Mouse (Mus musculus) bone marrow, adult 2 months (tissue): ENCODE results near the gene Cib3.

Source experiments
- CTCF ChIP-seq: fragments of 200-500 bp; IDR thresholded peaks from 2 replicates; pipeline ENCODE4 v1.5.1; 2011; ENCODE audit warnings: low read length, control low read depth; ENCODE audit not compliant: control insufficient read depth, insufficient read depth
- POLR2A ChIP-seq: fragments of 200-500 bp; IDR thresholded peaks from 2 replicates; pipeline ENCODE4 v1.6.1; 2011; ENCODE audit warnings: low read depth, mild to moderate bottlenecking, control low read depth, low read length, borderline replicate concordance; ENCODE audit not compliant: control insufficient read depth

GRCm38 (mm10) chr8:72220758-72221157, 8.1 kb upstream of the Cib3 start:
- TF ChIP-seq POLR2A (no peak), CTCF (peak; percentile 19; the same call in 1 of the 2 replicates)
